Mouse (Mus musculus) heart, embryonic 14.5 days (tissue): ENCODE measurements around the gene Psmc3. TPM values are rescaled to one million over a fixed set of nuclear protein-coding genes. Genes with fewer than 3 reads are reported as not detected.

Experiments
- ATAC-seq: fragments of 200-750 bp; cut with Nextera tagmentation; 2 replicates; pipeline ENCODE4 v1.8.0; 2017; ENCODE audit warnings: low read depth, moderate TSS enrichment; ENCODE audit not compliant: insufficient number of reproducible peaks, insufficient read depth, low FRiP score
- H3K27ac ChIP-seq, 2 experiments: fragments of 200-500 bp in 1 of 2; fragments of 300-500 bp in 1 of 2; sonication (generic) in 1 of 2; replicated peaks in 1 of 2; 2 replicates each; pipeline ENCODE4 v1.5.1; 2012 to 2014; ENCODE audit warnings: low read depth in 2 of 2, low read length in 2 of 2, control low read depth in 1 of 2, mild to moderate bottlenecking in 1 of 2, mixed read lengths in 1 of 2; ENCODE audit not compliant: control insufficient read depth in 1 of 2, insufficient read depth in 1 of 2
- H3K27me3 ChIP-seq: fragments of 300-500 bp; sonication (generic); 2 replicates; pipeline ENCODE4 v1.6.1; 2014; ENCODE audit warnings: mild to moderate bottlenecking, low read length, control low read depth; ENCODE audit not compliant: control insufficient read depth, insufficient read depth
- H3K36me3 ChIP-seq: fragments of 300-500 bp; sonication (generic); 2 replicates; pipeline ENCODE4 v1.6.1; 2014; ENCODE audit warnings: mild to moderate bottlenecking, control low read depth, low read length, mixed read lengths; ENCODE audit not compliant: control insufficient read depth, insufficient read depth
- H3K4me1 ChIP-seq, 2 experiments: fragments of 200-500 bp in 1 of 2; fragments of 300-500 bp in 1 of 2; sonication (generic) in 1 of 2; 2 replicates each; pipeline ENCODE4 v1.6.1; 2012 to 2014; ENCODE audit warnings: low read length in 2 of 2, control low read depth in 1 of 2, mixed read lengths in 1 of 2; ENCODE audit not compliant: control insufficient read depth in 2 of 2, insufficient read depth in 2 of 2
- H3K4me2 ChIP-seq: fragments of 300-500 bp; sonication (generic); 2 replicates; pipeline ENCODE4 v1.6.1; 2014; ENCODE audit warnings: mild to moderate bottlenecking, low read length
- H3K4me3 ChIP-seq, 2 experiments: fragments of 200-500 bp in 1 of 2; fragments of 300-500 bp in 1 of 2; sonication (generic) in 1 of 2; 2 replicates each; pipeline ENCODE4 v1.5.1; 2012 to 2014; ENCODE audit warnings: low read length in 2 of 2, mild to moderate bottlenecking in 2 of 2, control low read depth in 1 of 2, low read depth in 1 of 2, moderate library complexity in 1 of 2; ENCODE audit not compliant: control insufficient read depth in 1 of 2, insufficient read depth in 1 of 2
- H3K9ac ChIP-seq: fragments of 300-500 bp; sonication (generic); 2 replicates; pipeline ENCODE4 v1.6.1; 2014; ENCODE audit warnings: mild to moderate bottlenecking, low read length
- H3K9me3 ChIP-seq: fragments of 300-500 bp; sonication (generic); 2 replicates; pipeline ENCODE4 v1.6.1; 2016; ENCODE audit warnings: low read length, control low read depth; ENCODE audit not compliant: control insufficient read depth
- WGBS: fragments of 180-500 bp; shearing (Covaris S2); extraction: QIAGEN DNeasy Blood & Tissue Kit; methylation state at CpG from one replicate; pipeline ENCODE4 v1.1.7; 2014; 5-methylcytosine and 5-hydroxymethylcytosine counted together
- polyA plus RNA-seq: library from polyadenylated mRNA; unstranded; fragments of >200 nt; fragmentation: Nextera tagmentation; extraction: Ambion mirVana; gene quantifications from 2 replicates; pipeline ENCODE4 v1.2.1, GENCODE M21; 2014

Gene Psmc3
- polyA plus RNA-seq, 1 experiment from 2014 or later, result 293 TPM

DNA sequence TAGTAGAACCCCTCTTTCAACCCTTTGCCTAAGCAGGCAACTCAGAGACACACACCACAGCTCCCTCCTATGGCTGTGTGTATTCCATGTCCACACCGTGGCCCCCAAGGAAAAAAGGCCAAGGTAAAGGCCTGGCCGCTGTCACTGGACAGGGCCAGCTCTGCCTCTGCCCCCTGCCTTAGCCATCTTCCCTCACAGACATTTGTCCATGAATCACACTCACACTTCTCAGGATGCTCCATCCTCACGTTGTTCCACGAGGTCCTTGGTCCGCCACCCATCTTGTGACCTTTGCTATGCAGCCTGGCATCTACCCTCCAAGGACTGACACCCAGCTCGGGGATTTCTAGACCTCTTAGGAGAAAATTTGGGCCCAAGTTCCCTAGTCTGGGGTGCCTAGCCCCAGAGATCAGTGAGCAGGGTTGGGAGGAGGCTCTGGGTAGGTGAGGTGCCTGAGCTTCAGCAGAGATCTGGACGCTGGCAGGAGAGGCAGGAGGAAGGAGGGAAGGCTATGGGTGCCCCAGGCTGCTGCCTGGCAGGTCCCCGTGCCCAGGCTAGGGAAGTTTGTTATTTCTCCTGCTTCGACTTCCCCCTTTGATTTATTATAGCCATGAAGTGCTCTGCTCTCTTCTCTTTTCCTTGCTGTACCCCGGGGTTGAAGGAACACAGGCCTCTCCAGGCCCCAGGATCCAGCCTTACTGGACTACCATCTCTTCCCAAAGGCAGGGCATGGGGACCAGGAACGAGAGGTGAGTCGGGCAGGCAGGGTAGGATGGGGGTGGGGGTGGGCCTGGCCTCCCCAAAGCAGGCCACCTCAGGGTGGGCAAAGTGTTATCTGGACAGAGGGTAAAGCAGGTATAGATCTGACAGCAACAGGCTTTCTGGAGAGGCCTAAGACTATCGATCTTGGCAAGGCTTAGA is 28.2 kb downstream of the Psmc3 start, which contains the start of gene Spi1:
TSS of gene Spi1 (plus strand) at position 616 of the 921 bp plus-strand sequence.
- 84% methylated on average over 13 of the region's 13 CpGs for WGBS
- H3K36me3 ChIP-seq, result no peaks in the 10 kb centered on the region
- no peak for ATAC-seq
- H3K27ac ChIP-seq, result peak within 1 kb of the TSS; percentile 28 to 49; a peak in 3 of 4 replicates
- H3K9ac ChIP-seq, result no peak within 1 kb of the TSS; the same call in 1 of the 2 replicates
- H3K27me3 ChIP-seq, result no peaks in the 10 kb centered on the region
- no peak within 1 kb of the TSS for H3K4me3 ChIP-seq
- H3K4me1 ChIP-seq, result peaks cover 4 to 8% of the 10 kb centered on the region in 2 experiments; a peak in 1 of 4 replicates
- no peaks in the 10 kb centered on the region for H3K9me3 ChIP-seq
- H3K4me2 ChIP-seq, result no peak within 1 kb of the TSS

GRCm38 (mm10) chr2:91082844-91083243 is 29.0 kb downstream of the Psmc3 start:
- ATAC-seq, result peak; percentile 34; the same call in 1 of the 2 replicates
- Histone ChIP-seq H3K9me3 (no peaks in the 10 kb centered on the region), H3K4me3 (no peak overlapping the region), H3K27ac (peak overlapping the region; percentile 28 to 49; a peak in 3 of 4 replicates), H3K27me3 (no peaks in the 10 kb centered on the region), H3K4me2 (no peak overlapping the region), H3K9ac (no peak overlapping the region; the same call in 1 of the 2 replicates), H3K36me3 (no peaks in the 10 kb centered on the region), H3K4me1 (peaks cover 4 to 8% of the 10 kb centered on the region in 2 experiments; a peak in 1 of 4 replicates)
- WGBS, result 55% methylated on average over 11 of the region's 11 CpGs

DNA sequence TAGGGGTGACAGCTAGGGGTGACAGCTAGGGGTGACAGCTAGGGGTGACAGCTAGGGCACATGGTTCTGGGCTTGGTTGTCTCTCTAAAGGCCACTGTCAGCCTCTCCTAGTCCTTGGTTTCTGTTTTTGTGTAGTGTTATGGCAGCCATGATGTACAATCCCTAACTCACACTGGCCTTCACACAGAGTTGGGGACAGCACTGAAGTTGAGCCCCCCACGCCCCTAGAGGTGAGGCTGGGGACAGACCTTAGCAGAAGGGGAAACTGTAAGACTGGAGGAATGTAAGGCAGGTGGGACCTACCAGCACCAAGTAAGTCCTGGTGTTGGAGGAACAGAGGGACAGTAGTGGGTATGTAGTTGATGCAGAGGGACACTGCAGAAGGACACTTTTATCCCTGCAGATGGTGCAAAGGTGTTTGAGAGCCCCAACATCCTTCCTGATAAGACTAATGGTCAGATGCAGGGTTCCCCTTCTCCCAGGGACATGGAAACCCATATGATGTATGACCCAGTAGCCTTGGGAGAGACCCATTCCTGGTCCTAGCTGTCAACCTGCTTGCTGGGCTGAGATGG is 29.6 kb downstream of the Psmc3 start:
- no peak for ATAC-seq
- peak overlapping the region; percentile 28 to 49; a peak in 3 of 4 replicates for H3K27ac ChIP-seq
- no peak overlapping the region for H3K4me2 ChIP-seq
- H3K27me3 ChIP-seq, result no peaks in the 10 kb centered on the region
- no peak overlapping the region for H3K4me3 ChIP-seq
- 60% methylated on average over 1 of the region's 1 CpGs for WGBS
- H3K36me3 ChIP-seq, result no peaks in the 10 kb centered on the region
- H3K9ac ChIP-seq, result no peak overlapping the region; the same call in 1 of the 2 replicates
- peaks cover 4 to 8% of the 10 kb centered on the region in 2 experiments; a peak in 1 of 4 replicates for H3K4me1 ChIP-seq
- no peaks in the 10 kb centered on the region for H3K9me3 ChIP-seq

DNA sequence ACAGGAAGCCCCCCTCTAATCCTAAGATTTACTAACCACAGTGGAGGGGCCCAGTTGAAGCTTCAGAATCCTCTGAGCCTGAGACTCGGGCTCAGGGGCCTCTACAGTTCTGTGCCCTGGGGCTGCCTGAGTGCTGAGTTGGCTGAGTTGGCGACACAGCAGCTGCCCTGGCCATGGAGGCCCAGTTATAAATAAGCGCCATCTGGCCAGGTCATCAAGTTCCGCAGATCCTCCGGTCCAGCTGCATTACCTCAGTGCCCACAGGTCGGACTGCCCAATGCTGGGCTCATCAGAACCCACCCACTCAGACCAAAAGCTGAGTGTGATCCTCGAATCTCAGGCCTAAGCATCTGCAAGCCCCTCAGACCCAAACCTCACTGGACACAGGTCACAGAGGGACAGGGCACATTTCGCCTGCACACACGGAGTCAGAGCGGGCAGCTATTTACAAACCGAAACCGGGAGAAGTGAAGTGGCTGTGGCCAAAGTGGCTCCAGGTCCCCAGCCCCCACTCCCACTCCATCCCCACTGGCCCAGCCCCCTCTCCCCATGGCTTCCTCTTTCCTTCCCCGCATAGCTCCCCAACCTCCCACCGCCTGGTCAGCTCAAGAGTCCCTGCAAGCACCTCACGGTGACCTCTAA is 30.5 kb downstream of the Psmc3 start:
- H3K4me1 ChIP-seq, result peaks cover 2 to 3% of the 10 kb centered on the region in 2 experiments; a peak in 1 of 4 replicates
- ATAC-seq, result no peak
- H3K27ac ChIP-seq, result no peak overlapping the region
- no peaks in the 10 kb centered on the region for H3K27me3 ChIP-seq
- no peak overlapping the region for H3K9ac ChIP-seq
- H3K9me3 ChIP-seq, result no peaks in the 10 kb centered on the region
- no peak overlapping the region for H3K4me2 ChIP-seq
- no peaks in the 10 kb centered on the region for H3K36me3 ChIP-seq
- 78% methylated on average over 15 of the region's 15 CpGs for WGBS
- no peak overlapping the region for H3K4me3 ChIP-seq

DNA sequence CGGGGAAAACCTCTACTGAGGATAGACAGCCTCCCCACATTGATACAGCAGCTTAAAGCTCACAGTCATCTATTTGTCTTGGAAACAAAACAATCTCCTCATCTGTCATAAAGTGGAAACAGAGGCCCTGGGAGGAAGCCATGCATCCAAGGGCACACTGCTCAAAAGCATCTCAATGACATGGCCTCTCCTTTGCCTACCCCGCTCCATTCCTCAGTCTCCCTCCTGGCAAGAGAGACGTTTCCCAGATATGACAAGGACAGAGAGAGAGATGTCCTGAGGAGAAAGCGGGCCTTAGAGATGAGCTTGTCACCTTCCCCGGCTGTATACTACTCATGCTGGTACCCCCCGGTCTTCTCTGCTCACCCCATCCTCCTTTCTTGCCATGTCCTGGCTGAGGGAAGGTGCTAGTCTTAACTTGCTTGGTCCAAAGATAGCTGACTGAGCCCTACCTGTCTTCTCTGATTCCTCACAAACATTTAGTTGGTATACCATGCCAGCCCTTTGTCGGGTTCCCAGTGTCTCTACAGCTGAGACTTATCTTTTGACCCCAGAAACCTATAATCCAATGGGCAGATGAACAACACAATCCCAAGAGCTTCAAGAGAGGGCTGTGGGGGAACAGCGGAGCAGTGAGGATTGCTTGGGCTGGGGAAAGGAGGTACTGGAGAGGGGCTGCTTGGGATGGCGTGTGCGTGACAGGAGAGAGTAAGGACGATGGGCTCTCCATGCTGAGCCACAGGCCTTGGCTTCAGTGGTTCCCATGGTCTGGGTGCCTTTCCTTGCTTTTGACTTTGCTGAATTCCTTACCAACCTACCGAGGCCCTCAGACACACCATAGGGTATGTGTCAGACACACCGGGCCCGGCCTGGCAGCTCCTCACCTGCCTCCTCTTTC is 31.9 kb downstream of the Psmc3 start:
- Histone ChIP-seq H3K9me3 (no peaks in the 10 kb centered on the region), H3K27ac (no peak overlapping the region)
- 83% methylated on average over 14 of the region's 14 CpGs for WGBS

DNA sequence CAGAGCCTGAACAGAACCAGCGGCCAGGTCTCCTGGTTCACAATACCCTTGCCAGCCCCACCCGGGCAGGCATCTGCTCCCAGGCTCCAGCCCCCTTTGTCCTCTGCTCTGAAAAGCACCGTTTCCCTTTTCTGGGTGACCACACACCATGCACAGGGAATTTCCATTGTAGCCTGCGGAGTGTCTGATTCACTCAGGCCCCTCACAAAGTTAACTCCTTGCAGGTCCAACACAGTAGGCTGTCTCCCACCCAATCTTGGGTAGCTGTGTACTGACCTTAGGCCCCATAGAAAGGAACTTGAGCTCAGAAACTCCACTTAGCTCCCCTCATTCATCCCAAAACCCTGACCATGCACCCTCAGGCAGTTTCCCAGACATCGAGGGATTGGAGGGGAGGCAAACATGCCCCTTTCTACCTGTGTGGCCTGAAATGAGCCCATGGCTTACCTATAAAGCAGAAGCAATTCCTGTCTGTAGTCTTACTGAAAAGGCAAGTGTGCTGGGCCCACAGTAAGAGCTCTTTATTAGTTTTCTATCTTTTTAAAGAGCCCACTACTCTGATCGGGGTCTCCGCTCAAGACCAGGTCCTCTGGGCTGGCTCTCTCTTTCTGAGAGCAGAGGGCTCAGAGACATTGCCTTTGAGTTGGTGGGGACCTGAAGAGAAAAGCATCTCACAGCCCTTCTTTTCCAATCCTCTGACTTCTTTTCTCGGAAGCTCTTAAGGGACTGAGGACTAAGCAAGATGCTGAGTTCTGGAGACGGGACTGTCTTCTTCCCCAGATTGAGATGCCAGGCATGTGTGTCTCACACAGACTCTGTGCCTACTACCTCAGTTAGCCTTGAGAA is 32.8 kb downstream of the Psmc3 start:
- H3K9ac ChIP-seq, result no peak overlapping the region
- 78% methylated on average over 9 of the region's 9 CpGs for WGBS

More for the DNA sequence above, 31.9 kb downstream of the Psmc3 start:
- H3K36me3 ChIP-seq, result no peaks in the 10 kb centered on the region
- H3K4me1 ChIP-seq, result peaks cover 2 to 3% of the 10 kb centered on the region in 2 experiments; a peak in 1 of 4 replicates
- H3K27me3 ChIP-seq, result no peaks in the 10 kb centered on the region
- ATAC-seq, result no peak
- H3K9ac ChIP-seq, result no peak overlapping the region
- no peak overlapping the region for H3K4me3 ChIP-seq
- H3K4me2 ChIP-seq, result no peak overlapping the region

More for the DNA sequence above, 32.8 kb downstream of the Psmc3 start:
- no peaks in the 10 kb centered on the region for H3K36me3 ChIP-seq
- H3K4me2 ChIP-seq, result no peak overlapping the region
- no peak overlapping the region for H3K27ac ChIP-seq
- H3K27me3 ChIP-seq, result no peaks in the 10 kb centered on the region
- no peak overlapping the region for H3K4me3 ChIP-seq
- H3K4me1 ChIP-seq, result peaks cover 2 to 3% of the 10 kb centered on the region in 2 experiments; a peak in 1 of 4 replicates
- no peak for ATAC-seq
- no peaks in the 10 kb centered on the region for H3K9me3 ChIP-seq
